Mouse (Mus musculus): ENCODE data around the gene Crhr1.

Gene Crhr1

GRCm38 (mm10) chr11:104132580-104133441 lies at the start of gene Crhr1:
TSS of gene Crhr1 (plus strand) at chr11:104132855.
- no peak for DNase-seq

GRCm38 (mm10) chr11:104083248-104083647 lies 49.4 kb upstream of the Crhr1 start:
- no peak for DNase-seq

- DNase-seq = no peak
Observed at GRCm38 (mm10) chr11:104083716-104084115, 48.9 kb upstream of the Crhr1 start.

GRCm38 (mm10) chr11:104088519-104088918 lies 44.1 kb upstream of the Crhr1 start:
- DNase-seq = no peak

GRCm38 (mm10) chr11:104090769-104091168 lies 41.9 kb upstream of the Crhr1 start:
- no peak for DNase-seq

DNA sequence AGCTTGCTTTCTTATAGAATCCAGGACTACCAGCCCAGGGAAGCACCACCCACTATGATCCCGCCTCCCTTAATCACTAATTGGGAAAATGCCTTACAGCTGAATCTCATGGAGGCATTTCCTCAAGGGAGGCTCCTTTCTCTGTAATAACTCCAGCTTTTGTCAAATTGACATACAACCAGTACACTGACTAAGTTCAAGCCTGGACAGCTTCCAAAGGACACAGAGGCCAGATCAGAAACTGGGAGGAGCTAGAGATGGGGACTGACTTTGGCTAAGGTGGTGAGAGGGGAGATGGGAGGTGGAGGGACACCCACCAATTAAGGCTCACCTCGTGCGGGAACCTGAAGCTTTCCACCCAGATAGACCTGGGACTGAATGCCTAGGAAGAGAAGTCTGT lies 37.5 kb upstream of the Crhr1 start:
- DNase-seq = no peak

- DNase-seq = no peak
Observed at GRCm38 (mm10) chr11:104096536-104096935, 36.1 kb upstream of the Crhr1 start.

GRCm38 (mm10) chr11:104099542-104099941 lies 33.1 kb upstream of the Crhr1 start:
- no peak for DNase-seq

GRCm38 (mm10) chr11:104102641-104103040 lies 30.0 kb upstream of the Crhr1 start:
- no peak for DNase-seq

GRCm38 (mm10) chr11:104106329-104106728 lies 26.3 kb upstream of the Crhr1 start:
- peak; percentile 7 for DNase-seq

DNA sequence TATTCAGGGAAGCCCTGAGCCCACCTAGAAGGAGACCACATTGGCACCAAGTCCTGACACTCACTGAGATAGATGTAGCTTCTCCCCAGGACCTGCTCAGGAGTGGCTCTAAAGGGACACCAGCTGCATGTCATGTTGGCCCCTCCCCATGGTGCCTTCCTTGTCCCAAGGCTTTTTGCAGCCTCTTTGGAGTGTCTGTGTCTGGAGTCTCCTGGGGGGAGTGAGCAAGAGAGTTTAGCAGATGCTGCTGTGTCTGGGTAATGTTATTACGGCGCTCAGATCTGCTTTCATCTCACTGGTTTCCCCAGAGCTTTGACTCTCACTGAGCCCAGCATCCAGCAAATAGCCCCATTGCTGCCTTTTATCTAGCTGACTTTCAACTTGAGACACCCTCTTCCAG lies 25.7 kb upstream of the Crhr1 start:
- no peak for DNase-seq

DNA sequence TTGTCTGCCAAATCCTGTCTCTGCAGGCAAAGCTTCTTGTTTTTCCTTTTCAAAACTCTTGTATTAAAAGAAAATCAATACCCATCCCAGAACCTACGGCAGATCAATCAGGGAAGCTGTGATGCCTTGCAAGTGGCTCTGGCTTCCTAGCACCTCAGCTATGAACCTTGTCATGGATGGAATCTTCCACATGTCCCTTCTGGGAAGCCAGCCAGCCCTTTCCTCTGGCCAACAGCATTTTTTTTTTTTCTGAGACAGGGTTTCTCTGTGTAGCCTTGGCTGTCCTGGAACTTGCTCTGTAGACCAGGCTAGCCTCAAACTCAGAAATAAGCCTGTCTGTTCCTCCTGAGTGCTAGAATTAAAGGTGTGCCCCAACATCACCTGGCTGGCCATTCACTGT lies 22.3 kb upstream of the Crhr1 start:
- no peak for DNase-seq

GRCm38 (mm10) chr11:104111851-104112250 lies 20.8 kb upstream of the Crhr1 start:
- DNase-seq = no peak

DNA sequence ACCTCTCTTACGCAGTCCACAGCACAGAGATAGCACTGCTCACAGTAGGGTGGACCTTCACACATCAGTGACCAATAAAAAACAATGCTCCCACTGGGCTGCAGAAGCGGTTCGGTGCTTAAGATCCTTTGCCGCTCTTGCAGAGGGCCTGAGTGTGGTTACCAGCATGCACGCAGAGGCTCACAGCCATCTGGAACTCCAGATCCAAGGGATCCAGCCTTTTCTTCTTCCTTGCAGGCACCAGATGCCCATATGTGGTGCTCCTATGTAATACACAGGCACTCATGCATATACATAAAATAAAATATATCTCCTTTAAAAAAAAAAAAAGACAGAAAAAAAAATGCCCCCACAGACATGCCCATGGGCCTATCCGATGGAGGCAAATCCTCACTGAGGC lies 19.0 kb upstream of the Crhr1 start:
- DNase-seq = no peak

DNA sequence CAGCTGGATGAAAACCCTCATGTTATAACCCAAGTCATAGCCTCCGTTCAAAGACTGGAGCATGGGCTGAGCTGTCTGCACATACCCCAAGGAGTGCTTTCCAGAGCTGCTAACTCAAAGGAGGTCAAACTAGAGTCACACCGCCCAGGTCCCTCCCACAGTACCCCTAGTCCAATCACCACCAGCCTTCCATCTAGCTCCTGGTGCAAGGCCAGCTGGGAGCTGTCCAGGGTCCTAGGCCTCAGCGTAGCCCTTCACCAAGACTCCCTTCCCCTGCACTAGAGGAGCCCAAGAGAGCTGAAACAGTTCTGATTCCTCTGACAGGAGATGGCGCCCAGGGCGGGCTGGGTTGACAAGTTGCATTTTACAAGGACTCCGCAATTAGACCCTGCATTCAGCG lies 18.0 kb upstream of the Crhr1 start:
- DNase-seq = peak; percentile 71

GRCm38 (mm10) chr11:104118356-104118755 lies 14.3 kb upstream of the Crhr1 start:
- no peak for DNase-seq

DNA sequence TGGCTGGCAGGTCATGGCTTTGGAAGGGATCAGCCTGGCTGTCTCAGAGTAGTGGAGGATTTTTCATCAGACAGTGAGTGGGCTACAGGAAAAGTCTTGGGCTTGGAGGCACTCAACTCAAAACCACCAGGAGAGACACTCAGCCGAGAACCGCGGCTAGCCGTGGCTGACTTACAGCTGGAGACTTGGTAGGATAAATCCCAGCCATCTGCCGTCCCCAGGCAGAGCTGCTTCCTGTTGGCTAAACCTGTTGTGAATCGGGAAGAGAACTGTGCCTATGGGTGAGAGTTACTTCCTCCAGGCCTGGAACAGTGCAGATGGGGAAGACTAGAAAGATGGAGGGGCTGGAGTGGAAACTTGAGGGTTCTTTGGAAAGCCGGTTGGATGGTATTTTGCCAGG lies 9.7 kb upstream of the Crhr1 start:
- no peak for DNase-seq

GRCm38 (mm10) chr11:104123479-104123878 lies 9.2 kb upstream of the Crhr1 start:
- no peak for DNase-seq

- DNase-seq = peak; percentile 39
Observed at GRCm38 (mm10) chr11:104124582-104124981, 8.1 kb upstream of the Crhr1 start.

GRCm38 (mm10) chr11:104129466-104129865 lies 3.2 kb upstream of the Crhr1 start:
- no peak for DNase-seq

- DNase-seq = no peak
Observed at GRCm38 (mm10) chr11:104130721-104131647, 1.7 kb upstream of the Crhr1 start.

GRCm38 (mm10) chr11:104131756-104132155 lies 899 bp upstream of the Crhr1 start:
- DNase-seq = no peak

DNA sequence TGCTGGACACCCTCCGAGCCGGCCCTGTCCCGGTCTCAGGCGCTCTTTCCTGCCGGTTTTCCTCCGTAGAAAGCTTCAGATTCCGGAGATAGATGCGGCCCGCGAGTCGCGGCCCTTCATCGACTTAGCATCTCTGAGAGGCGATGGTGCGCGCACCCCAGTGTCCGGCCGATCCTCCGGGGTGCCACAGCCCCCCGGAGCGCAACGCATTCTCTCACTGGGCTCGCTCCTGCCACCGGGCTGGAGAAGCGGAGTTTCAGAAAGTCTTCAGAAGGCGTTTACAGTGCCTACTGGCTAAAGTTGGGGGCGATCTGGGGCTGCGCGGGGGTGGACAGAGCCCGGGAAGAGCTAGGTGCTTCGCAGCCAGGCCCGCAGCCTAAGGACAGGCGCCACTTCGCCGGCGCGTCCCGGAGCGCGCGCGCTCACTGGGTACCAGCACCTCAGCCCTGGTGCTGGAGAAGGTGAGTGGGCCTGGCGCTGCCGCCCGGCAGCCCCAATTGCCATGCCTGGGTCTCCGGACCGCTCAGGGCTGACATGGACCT lies 858 bp downstream of the Crhr1 start:
- DNase-seq = no peak

GRCm38 (mm10) chr11:104138976-104139375 lies 6.3 kb downstream of the Crhr1 start:
- no peak for DNase-seq
